Mouse (Mus musculus) liver, adult 2 months (tissue): ENCODE measurements around the gene Map2k5.

ENCODE experiments used
- CTCF ChIP-seq: fragments of 200-500 bp; IDR thresholded peaks from 2 replicates; pipeline ENCODE4 v1.5.1; 2011; ENCODE audit warnings: low read depth, low read length, control low read depth
- POLR2A ChIP-seq: fragments of 200-500 bp; IDR thresholded peaks from 2 replicates; pipeline ENCODE4 v1.6.1; 2011; ENCODE audit warnings: low read length, control low read depth; ENCODE audit not compliant: insufficient read depth; ENCODE audit errors: extremely low read depth

- no peak for TF ChIP-seq POLR2A
- no peak for TF ChIP-seq CTCF
These were observed 233.8 kb downstream of the Map2k5 start for GRCm38 (mm10) chr9:63143641-63144501.
